In the genomic region with DNA sequence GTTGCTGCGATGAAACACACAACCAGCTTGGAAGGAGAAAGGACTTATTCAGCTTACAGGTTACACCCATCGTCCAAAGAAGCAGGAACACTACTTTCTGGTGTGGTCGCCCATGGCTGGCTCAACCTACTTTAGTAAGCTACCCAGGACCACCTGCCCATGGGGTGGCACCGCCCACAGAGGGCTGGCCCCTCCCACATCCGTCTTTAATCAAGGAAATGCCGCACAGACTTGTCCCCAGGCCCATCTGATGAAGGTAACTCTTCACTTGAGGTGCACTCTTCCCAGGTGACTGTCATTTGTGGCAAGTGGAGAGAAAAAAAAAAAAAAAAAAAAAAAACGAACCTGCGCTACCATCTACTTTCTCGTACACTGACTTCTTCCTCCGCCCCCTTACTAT, we compare ENCODE assay signal across 26 mouse cellular contexts.
DNase-seq lines count a peak whose midpoint lies in the region; ATAC-seq and TF ChIP-seq lines count a peak whose summit lies in the region.
"Had no signal": no experiment of that assay in that cellular context is flagged by ENCODE, and none has a peak within 500 bp of the region (broad histone marks: within the 10 kb centered on the region; RNA-seq: fewer than 3 reads in every experiment).

No protein-coding gene starts in this region.

- 0 out of 2 replicates have a peak, but pooled peaks cover 6% of the 10 kb centered on the region for H3K9me3 ChIP-seq in heart, embryonic 13.5 days
- no peaks in the 10 kb centered on the region for H3K9me3 ChIP-seq in heart, postnatal 0 days (replicated peaks; ENCODE audit: control insufficient read depth, low read length)
- H3K9me3 ChIP-seq: embryonic facial prominence, embryonic 12.5 days had no signal

- no peak overlapping the region for H3K27ac ChIP-seq in heart, embryonic 13.5 days (replicated peaks)
- no peak overlapping the region for H3K27ac ChIP-seq in heart, postnatal 0 days (ENCODE audit: low read depth)
- H3K27ac ChIP-seq: embryonic facial prominence, embryonic 12.5 days; forebrain, embryonic 12.5 days; gastrocnemius, adult 2 months; hindbrain, embryonic 14.5 days; hindbrain, postnatal 0 days had no signal

- WGBS in heart, embryonic 13.5 days = 72% methylated on average over 10 of the region's 10 CpGs
- WGBS in heart, postnatal 0 days = 74% methylated on average over 10 of the region's 10 CpGs

- H3K9ac ChIP-seq in heart, embryonic 13.5 days = peak overlapping the region; percentile 33; the same call in 1 of the 2 replicates
- H3K9ac ChIP-seq in heart, postnatal 0 days (replicated peaks; ENCODE audit: low read depth, low read length) = no peak overlapping the region
- H3K9ac ChIP-seq: embryonic facial prominence, embryonic 12.5 days; forebrain, embryonic 12.5 days; forebrain, postnatal 0 days; hindbrain, embryonic 14.5 days had no signal

- H3K4me3 ChIP-seq in heart, embryonic 13.5 days = no peak overlapping the region
- H3K4me3 ChIP-seq in heart, postnatal 0 days (ENCODE audit: low read depth, low read length) = no peak overlapping the region
- H3K4me3 ChIP-seq: embryonic facial prominence, embryonic 12.5 days; erythroblast, embryonic 14.5 days; forebrain, embryonic 12.5 days; gastrocnemius, adult 2 months had no signal

- DNase-seq in heart, adult 11 months = peak; percentile 78
- no peak for DNase-seq in heart, postnatal 36 days
- no peak for DNase-seq in heart, adult 9 months (ENCODE audit: low spot score in 2 of 2)
- DNase-seq in heart, postnatal 0 days (ENCODE audit: low spot score) = no peak
- DNase-seq in heart, postnatal 25 days (ENCODE audit: low spot score) = no peak
- DNase-seq in embryo, embryonic 10.5 days (ENCODE audit: low spot score) = no peak
- DNase-seq: adrenal gland, adult 8-10 months; adrenal gland, postnatal 25 days; cerebellum, adult 11-12 months; cerebellum, adult 8-10 months; cerebellum, postnatal 36 days; gastrocnemius, adult 2 months; gastrocnemius, postnatal 14 days; kidney, adult 18-20 months; kidney, adult 9 months had no signal

- H3K4me2 ChIP-seq in heart, embryonic 13.5 days = peak overlapping the region; percentile 52
- peak overlapping the region; percentile 17; the same call in 1 of the 2 replicates for H3K4me2 ChIP-seq in heart, postnatal 0 days (ENCODE audit: low read depth, low read length)
- H3K4me2 ChIP-seq: embryonic facial prominence, embryonic 12.5 days; forebrain, embryonic 12.5 days; hindbrain, embryonic 14.5 days had no signal

- intact Hi-C loops in heart, postnatal 36 days (cut with DNase I) = loop anchor here (5.0 to 10.0 kb wide), 3 partner anchors 238 to 1920 kb away; no protein-coding TSS in a partner anchor
- intact Hi-C loops in heart, postnatal 25 days (cut with DNase I) = loop anchor here (5.0 kb wide), 1 partner anchor 250 kb away; no protein-coding TSS in a partner anchor

- TF ChIP-seq EP300 in heart, postnatal 0 days (IDR thresholded peaks at IDR 0.05; ENCODE audit: low read depth) = no peak

- no peak for ATAC-seq in heart, embryonic 13.5 days (ENCODE audit: extremely low read depth, insufficient number of reproducible peaks, low FRiP score, low TSS enrichment)
- 0 out of 2 replicates have a peak, but pooled peaks have one; percentile 17 for ATAC-seq in heart, postnatal 0 days (ENCODE audit: insufficient read depth, low read depth)
- ATAC-seq: activated CD4-positive, CD25-positive, alpha-beta regulatory T cell, adult 4 months; CD4-positive, CD25-positive, alpha-beta regulatory T cell, adult 4 months; forebrain, postnatal 0 days; hindbrain, postnatal 0 days; inflammation-experienced regulatory T-cells, adult 6 months; intestine, embryonic 16.5 days had no signal

- H3K36me3 ChIP-seq in heart, embryonic 13.5 days = no peaks in the 10 kb centered on the region
- no peaks in the 10 kb centered on the region for H3K36me3 ChIP-seq in heart, postnatal 0 days (replicated peaks; ENCODE audit: control insufficient read depth, insufficient read depth, low read length)
- H3K36me3 ChIP-seq: embryonic facial prominence, embryonic 12.5 days; forebrain, embryonic 12.5 days had no signal

- TF ChIP-seq CTCF in heart, postnatal 0 days (IDR thresholded peaks at IDR 0.05; ENCODE audit: low read depth) = no peak

- no peaks in the 10 kb centered on the region for H3K27me3 ChIP-seq in heart, embryonic 13.5 days (replicated peaks)
- H3K27me3 ChIP-seq in heart, postnatal 0 days (ENCODE audit: control insufficient read depth, insufficient read depth, low read length) = 0 out of 2 replicates have a peak, but pooled peaks cover 3% of the 10 kb centered on the region
- H3K27me3 ChIP-seq: embryonic facial prominence, embryonic 12.5 days; forebrain, embryonic 12.5 days had no signal

- peaks cover 10% of the 10 kb centered on the region for H3K4me1 ChIP-seq in heart, embryonic 13.5 days
- no peaks in the 10 kb centered on the region for H3K4me1 ChIP-seq in heart, postnatal 0 days (ENCODE audit: control insufficient read depth, insufficient read depth)
- H3K4me1 ChIP-seq: embryonic facial prominence, embryonic 12.5 days had no signal
